Mouse (Mus musculus) spleen, adult 2 months (tissue): ENCODE measurements around the gene Memo1. TPM values are rescaled to one million over a fixed set of nuclear protein-coding genes. Genes with fewer than 3 reads are reported as not detected.
"Not testable (repeated sequence)": the region's sequence is repeated elsewhere in the genome, so short reads cannot be mapped to it uniquely, and the experiment has no call there.

Experiments
- DNase-seq, 2 experiments: peaks; one replicate each; pipeline versions ENCODE4 v3.0.0 to v3.0.0-alpha.2; 2012 to 2021; ENCODE audit warnings: low spot score in 2 of 2, low read depth in 1 of 2
- H3K27ac ChIP-seq: fragments of 200-500 bp; 2 replicates; pipeline ENCODE4 v1.5.1; 2012; ENCODE audit warnings: low read length, inconsistent platforms; ENCODE audit not compliant: insufficient read depth
- H3K27me3 ChIP-seq: fragments of 200-500 bp; 2 replicates; pipeline ENCODE4 v1.6.1; 2012; ENCODE audit warnings: mild to moderate bottlenecking, moderate library complexity, low read length, inconsistent platforms; ENCODE audit not compliant: control insufficient read depth, insufficient read depth
- H3K36me3 ChIP-seq: fragments of 200-500 bp; 2 replicates; pipeline ENCODE4 v1.6.1; 2012; ENCODE audit warnings: mild to moderate bottlenecking, low read length, inconsistent platforms; ENCODE audit not compliant: control insufficient read depth, insufficient read depth
- H3K4me1 ChIP-seq: fragments of 200-500 bp; 2 replicates; pipeline ENCODE4 v1.6.1; 2011; ENCODE audit warnings: inconsistent platforms; ENCODE audit not compliant: control insufficient read depth, insufficient read depth, insufficient read length
- H3K4me3 ChIP-seq: fragments of 200-500 bp; 2 replicates; pipeline ENCODE4 v1.5.1; 2011; ENCODE audit warnings: mild to moderate bottlenecking, inconsistent platforms; ENCODE audit not compliant: insufficient read depth, insufficient read length; ENCODE audit errors: extremely low read depth
- CTCF ChIP-seq: fragments of 200-500 bp; IDR thresholded peaks from 2 replicates; pipeline ENCODE4 v1.5.1; 2011; ENCODE audit warnings: mild to moderate bottlenecking, inconsistent platforms; ENCODE audit not compliant: insufficient read depth, insufficient read length, insufficient replicate concordance; ENCODE audit errors: extremely low read depth
- POLR2A ChIP-seq: fragments of 200-500 bp; IDR thresholded peaks from 2 replicates; pipeline ENCODE4 v1.6.1; 2011; ENCODE audit warnings: low read depth, low read length, inconsistent platforms
- WGBS: fragments of 180-500 bp; shearing (Covaris S2); methylation state at CpG from one replicate; pipeline ENCODE4 v1.1.7; 2018; 5-methylcytosine and 5-hydroxymethylcytosine counted together
- polyA plus RNA-seq: library from polyadenylated mRNA; depleted of rRNA; stranded (reverse); fragments of >200 nt; gene quantifications from 2 replicates; pipeline ENCODE4 v1.2.3, GENCODE M21; 2012

Memo1 gene
- polyA plus RNA-seq, 1 experiment, result 35.4 TPM

DNA sequence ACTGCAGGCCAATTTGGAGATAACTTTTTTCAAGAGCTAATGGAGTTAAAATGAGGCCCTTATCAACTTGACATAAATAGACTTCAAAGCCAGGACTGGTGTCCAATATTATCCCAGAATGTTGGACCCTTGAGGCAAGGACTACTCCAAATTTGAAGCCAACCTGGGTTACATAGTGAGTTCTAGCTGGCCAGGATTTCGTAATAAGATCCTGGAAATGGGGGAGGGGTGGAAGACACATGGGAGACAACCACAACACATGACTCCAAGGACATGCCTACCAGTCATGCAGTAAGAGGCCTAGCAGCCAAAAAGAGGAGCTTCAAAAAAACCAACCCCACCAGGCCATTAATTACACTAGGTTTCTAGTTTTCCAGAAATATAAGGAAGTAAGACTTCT is 50.0 kb downstream of the Memo1 start:
- Histone ChIP-seq H3K4me3 (no peak overlapping the region), H3K27ac (no peak overlapping the region), H3K27me3 (no peaks in the 10 kb centered on the region), H3K4me1 (no peaks in the 10 kb centered on the region), H3K36me3 (no peaks in the 10 kb centered on the region)
- TF ChIP-seq CTCF (no peak), POLR2A (no peak)
- WGBS, result 98% methylated on average over 1 of the region's 1 CpGs
- DNase-seq, result no peak

- DNase-seq, result no peak
- Histone ChIP-seq H3K36me3 (no peaks in the 10 kb centered on the region), H3K4me1 (no peaks in the 10 kb centered on the region), H3K27ac (no peak overlapping the region), H3K27me3 (no peaks in the 10 kb centered on the region), H3K4me3 (no peak overlapping the region)
- TF ChIP-seq POLR2A (no peak), CTCF (no peak)
- 93% methylated on average over 3 of the region's 3 CpGs for WGBS
Measured at GRCm38 (mm10) chr17:74242788-74243187, 52.5 kb downstream of the Memo1 start.

- 91% methylated on average over 1 of the region's 1 CpGs for WGBS
- Histone ChIP-seq H3K4me3 (no peak overlapping the region), H3K27ac (no peak overlapping the region), H3K27me3 (no peaks in the 10 kb centered on the region), H3K4me1 (no peaks in the 10 kb centered on the region), H3K36me3 (peaks cover 3% of the 10 kb centered on the region; the same call in 1 of the 2 replicates)
- DNase-seq, result no peak
- TF ChIP-seq CTCF, result no peak
- no peak for TF ChIP-seq POLR2A
Measured at GRCm38 (mm10) chr17:74240322-74240721, 55.0 kb downstream of the Memo1 start.

- no peaks in the 10 kb centered on the region for H3K27me3 ChIP-seq
- H3K4me1 ChIP-seq, result no peaks in the 10 kb centered on the region
- WGBS, result 83% methylated on average over 3 of the region's 3 CpGs
- peaks cover 2% of the 10 kb centered on the region; the same call in 1 of the 2 replicates for H3K36me3 ChIP-seq
- TF ChIP-seq POLR2A, result no peak
- no peak for TF ChIP-seq CTCF
- H3K4me3 ChIP-seq, result no peak overlapping the region
- no peak for DNase-seq
- no peak overlapping the region for H3K27ac ChIP-seq
Measured at GRCm38 (mm10) chr17:74228131-74228759, 67.1 kb downstream of the Memo1 start.

GRCm38 (mm10) chr17:74217304-74217703 is 78.0 kb downstream of the Memo1 start:
- Histone ChIP-seq H3K4me1 (no peaks in the 10 kb centered on the region), H3K27ac (no peak overlapping the region), H3K27me3 (no peaks in the 10 kb centered on the region), H3K36me3 (peaks cover 4% of the 10 kb centered on the region), H3K4me3 (no peak overlapping the region)
- TF ChIP-seq POLR2A, result no peak
- no peak for TF ChIP-seq CTCF
- no peak for DNase-seq
- whole genome bisulfite sequencing, result 92% methylated on average over 2 of the region's 2 CpGs

GRCm38 (mm10) chr17:74212831-74213524 is 82.3 kb downstream of the Memo1 start:
- 96% methylated on average over 16 of the region's 16 CpGs for WGBS
- H3K4me3 ChIP-seq, H3K4me1 ChIP-seq, H3K27me3 ChIP-seq, H3K27ac ChIP-seq, H3K36me3 ChIP-seq, DNase-seq: not testable (repeated sequence)

- H3K27ac ChIP-seq, result no peak overlapping the region
- TF ChIP-seq CTCF (no peak), POLR2A (no peak)
- no peak overlapping the region for H3K4me3 ChIP-seq
- H3K36me3 ChIP-seq, result no peaks in the 10 kb centered on the region
- DNase-seq, result no peak
- H3K4me1 ChIP-seq, result no peaks in the 10 kb centered on the region
- WGBS, result 95% methylated on average over 5 of the region's 5 CpGs
- no peaks in the 10 kb centered on the region for H3K27me3 ChIP-seq
Measured at GRCm38 (mm10) chr17:74209143-74209908, 86.0 kb downstream of the Memo1 start.
